Mouse (Mus musculus) intestine, embryonic 14.5 days (tissue): ENCODE results near the gene Rgs6. TPM values are rescaled to one million over a fixed set of nuclear protein-coding genes. Genes with fewer than 3 reads are reported as not detected.
A peak's percentile ranks its signal among the peaks of the same experiment; 100 is the strongest.

ENCODE experiments used
- ATAC-seq: fragments of 200-750 bp; cut with Nextera tagmentation; replicated peaks from 2 replicates; pipeline ENCODE4 v1.8.0; 2017; ENCODE audit warnings: low read depth, moderate number of reproducible peaks, moderate TSS enrichment, moderate library complexity; ENCODE audit not compliant: low FRiP score, low TSS enrichment
- DNase-seq: peaks from one replicate; pipeline ENCODE4 v3.0.0-alpha.2; 2018; ENCODE audit warnings: low spot score
- H3K27ac ChIP-seq: fragments of 300-500 bp; sonication (generic); 2 replicates; pipeline ENCODE4 v1.5.1; 2014; ENCODE audit warnings: low read depth, mild to moderate bottlenecking, control low read depth
- H3K27me3 ChIP-seq: fragments of 300-500 bp; sonication (generic); replicated peaks from 2 replicates; pipeline ENCODE4 v1.6.1; 2014; ENCODE audit warnings: low read length, control low read depth; ENCODE audit not compliant: control insufficient read depth, insufficient read depth
- H3K36me3 ChIP-seq: fragments of 300-500 bp; sonication (generic); 2 replicates; pipeline ENCODE4 v1.6.1; 2014; ENCODE audit warnings: low read length, control low read depth; ENCODE audit not compliant: control insufficient read depth, insufficient read depth
- H3K4me1 ChIP-seq: fragments of 300-500 bp; sonication (generic); replicated peaks from 2 replicates; pipeline ENCODE4 v1.6.1; 2014; ENCODE audit warnings: low read length, control low read depth, mixed read lengths; ENCODE audit not compliant: control insufficient read depth, insufficient read depth
- H3K4me2 ChIP-seq: fragments of 300-500 bp; sonication (generic); 2 replicates; pipeline ENCODE4 v1.6.1; 2014; ENCODE audit warnings: low read length
- H3K4me3 ChIP-seq: fragments of 300-500 bp; sonication (generic); 2 replicates; pipeline ENCODE4 v1.5.1; 2014; ENCODE audit warnings: low read depth, low read length, control low read depth, mixed read lengths
- H3K9ac ChIP-seq: fragments of 300-500 bp; sonication (generic); 2 replicates; pipeline ENCODE4 v1.6.1; 2014; ENCODE audit warnings: mild to moderate bottlenecking, low read length
- H3K9me3 ChIP-seq: fragments of 300-500 bp; sonication (generic); 2 replicates; pipeline ENCODE4 v1.6.1; 2016; ENCODE audit warnings: low read length, control low read depth; ENCODE audit not compliant: control insufficient read depth
- WGBS: fragments of 180-500 bp; shearing (Covaris S2); extraction: QIAGEN DNeasy Blood & Tissue Kit; methylation state at CpG from one replicate; pipeline ENCODE4 v1.1.7; 2014; 5-methylcytosine and 5-hydroxymethylcytosine counted together
- polyA plus RNA-seq: library from polyadenylated mRNA; unstranded; fragments of >200 nt; fragmentation: Nextera tagmentation; extraction: Ambion mirVana; gene quantifications from 2 replicates; pipeline ENCODE4 v1.2.1, GENCODE M21; 2014

Rgs6 gene
- polyA plus RNA-seq, 1 experiment from 2014 or later, result 1.9 TPM

DNA sequence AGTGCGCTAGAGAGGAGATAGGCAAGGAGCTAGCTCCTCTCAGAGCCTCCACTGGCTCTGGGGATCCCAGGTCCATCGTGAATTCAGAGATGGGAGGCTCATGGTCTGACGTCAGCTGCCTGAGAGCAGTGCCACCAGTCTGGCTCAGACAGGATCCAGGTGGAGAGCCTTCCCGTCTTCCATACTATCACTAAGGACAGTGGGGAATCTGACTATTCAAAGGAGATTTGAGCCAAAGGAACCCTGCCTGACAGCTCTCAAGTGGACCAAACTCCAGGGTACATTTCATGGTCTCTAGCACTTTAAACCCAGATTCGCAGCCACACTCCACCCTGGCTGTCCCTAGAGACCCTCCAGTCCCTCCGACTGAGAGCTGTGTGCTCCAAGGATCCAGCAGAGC is 618.8 kb downstream of the Rgs6 start:
- ATAC-seq, result no peak
- 58% methylated on average over 6 of the region's 6 CpGs for WGBS

DNA sequence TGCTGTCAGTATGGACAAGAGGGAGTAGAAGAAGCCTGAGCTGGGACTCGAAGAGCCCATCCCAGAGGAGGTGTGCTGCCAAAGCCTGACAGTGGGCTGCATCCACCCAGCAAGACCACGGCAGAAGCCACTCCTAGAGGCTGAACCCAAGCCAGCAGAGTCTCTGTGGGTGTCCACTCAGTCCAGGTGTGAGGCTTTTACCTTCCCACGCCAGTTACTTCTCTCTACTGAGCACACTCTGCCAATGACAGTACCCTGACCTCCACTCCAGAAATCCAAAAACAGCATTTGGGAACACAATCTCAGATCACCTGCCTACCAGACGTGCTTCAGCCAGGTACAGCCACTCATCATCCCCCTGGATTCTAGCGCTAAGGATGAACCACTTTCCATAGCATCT is 619.4 kb downstream of the Rgs6 start:
- Histone ChIP-seq H3K27me3 (no peaks in the 10 kb centered on the region), H3K4me2 (no peak overlapping the region), H3K4me3 (no peak overlapping the region), H3K9ac (no peak overlapping the region), H3K4me1 (peaks cover 15% of the 10 kb centered on the region; the same call in 1 of the 2 replicates), H3K36me3 (no peaks in the 10 kb centered on the region), H3K9me3 (no peaks in the 10 kb centered on the region), H3K27ac (no peak overlapping the region)
- WGBS, result 68% methylated on average over 5 of the region's 5 CpGs
- DNase-seq (no peak), ATAC-seq (no peak)

More for the DNA sequence above, 618.8 kb downstream of the Rgs6 start:
- Histone ChIP-seq H3K36me3 (no peaks in the 10 kb centered on the region), H3K9me3 (no peaks in the 10 kb centered on the region), H3K4me2 (no peak overlapping the region), H3K27ac (no peak overlapping the region), H3K27me3 (no peaks in the 10 kb centered on the region), H3K4me3 (no peak overlapping the region), H3K4me1 (peaks cover 15% of the 10 kb centered on the region; the same call in 1 of the 2 replicates), H3K9ac (no peak overlapping the region)
- DNase-seq, result no peak

DNA sequence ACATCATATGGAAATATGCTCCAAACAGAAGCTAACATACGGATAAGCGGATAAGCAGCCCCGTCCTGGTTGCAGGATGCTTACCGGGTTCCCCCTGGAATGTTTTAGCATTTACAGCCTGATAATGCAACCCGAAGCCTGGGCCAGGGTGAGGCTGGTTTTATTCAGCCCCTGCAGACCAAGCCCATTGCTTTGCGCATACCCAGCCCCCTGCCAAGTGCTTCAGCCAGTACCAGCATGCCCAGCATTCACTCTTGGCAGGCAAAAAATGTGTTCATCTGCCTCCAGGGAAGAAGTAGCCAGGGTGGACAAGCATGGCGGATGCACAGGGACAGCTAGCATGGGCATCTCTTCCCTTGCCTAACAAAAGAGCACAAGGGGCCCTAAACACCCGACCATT is 619.9 kb downstream of the Rgs6 start:
- Histone ChIP-seq H3K27me3 (no peaks in the 10 kb centered on the region), H3K4me2 (no peak overlapping the region), H3K9me3 (no peaks in the 10 kb centered on the region), H3K36me3 (no peaks in the 10 kb centered on the region), H3K4me3 (no peak overlapping the region), H3K27ac (no peak overlapping the region), H3K4me1 (peaks cover 15% of the 10 kb centered on the region; the same call in 1 of the 2 replicates), H3K9ac (no peak overlapping the region)
- DNase-seq (no peak), ATAC-seq (no peak)
- 65% methylated on average over 8 of the region's 8 CpGs for WGBS

DNA sequence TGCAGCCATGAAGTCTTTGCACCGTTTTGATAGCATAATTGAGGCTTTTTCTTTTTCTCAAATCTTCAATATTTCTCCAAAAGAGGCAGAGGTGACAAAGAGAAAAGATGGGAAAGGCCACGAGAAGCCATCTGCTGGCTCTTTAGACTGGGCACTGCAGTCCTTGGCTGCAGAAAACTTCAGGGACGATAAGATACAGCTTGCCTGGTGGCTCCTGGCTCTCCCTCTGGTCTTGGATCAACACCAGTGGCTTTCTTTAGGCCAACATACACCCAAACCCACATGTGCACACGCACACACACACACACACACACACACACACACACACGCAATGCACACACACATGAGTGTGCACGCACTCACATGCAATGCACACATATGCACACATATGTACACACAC is 620.7 kb downstream of the Rgs6 start:
- no peak for ATAC-seq
- Histone ChIP-seq H3K9ac (no peak overlapping the region), H3K27me3 (no peaks in the 10 kb centered on the region), H3K4me1 (peaks cover 15% of the 10 kb centered on the region; the same call in 1 of the 2 replicates), H3K36me3 (no peaks in the 10 kb centered on the region), H3K27ac (no peak overlapping the region), H3K4me3 (no peak overlapping the region), H3K9me3 (no peaks in the 10 kb centered on the region), H3K4me2 (no peak overlapping the region)
- no peak for DNase-seq
- WGBS, result 66% methylated on average over 6 of the region's 6 CpGs

DNA sequence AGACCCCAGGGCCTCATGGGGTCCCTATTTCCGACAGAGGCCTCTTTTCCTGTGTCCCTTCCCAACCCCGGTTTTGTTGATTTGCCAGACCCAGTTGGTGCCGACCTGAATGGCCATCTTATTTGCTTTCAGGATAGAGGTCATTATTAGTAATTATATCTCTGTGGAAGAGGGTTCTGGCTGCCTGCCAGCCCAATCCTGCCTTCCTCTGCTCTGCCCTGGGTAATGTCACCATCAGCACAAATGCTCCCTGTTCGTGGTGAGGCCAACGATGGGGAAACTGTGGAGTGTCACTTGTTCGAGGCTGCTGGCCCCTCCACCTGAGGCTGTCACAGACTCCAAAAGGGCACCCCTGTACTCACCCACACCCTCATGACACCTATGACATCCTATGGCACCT is 621.4 kb downstream of the Rgs6 start:
- no peaks in the 10 kb centered on the region for H3K9me3 ChIP-seq
- peaks cover 18% of the 10 kb centered on the region; the same call in 1 of the 2 replicates for H3K4me1 ChIP-seq
- H3K4me3 ChIP-seq, result no peak overlapping the region
- H3K4me2 ChIP-seq, result no peak overlapping the region
- no peaks in the 10 kb centered on the region for H3K27me3 ChIP-seq
- peak; percentile 62 for DNase-seq
- no peak overlapping the region; the same call in 1 of the 2 replicates for H3K27ac ChIP-seq
- WGBS, result 16% methylated on average over 6 of the region's 6 CpGs
- H3K36me3 ChIP-seq, result no peaks in the 10 kb centered on the region
- H3K9ac ChIP-seq, result no peak overlapping the region
- 0 out of 2 replicates have a peak, but pooled peaks have one; percentile 11 for ATAC-seq

DNA sequence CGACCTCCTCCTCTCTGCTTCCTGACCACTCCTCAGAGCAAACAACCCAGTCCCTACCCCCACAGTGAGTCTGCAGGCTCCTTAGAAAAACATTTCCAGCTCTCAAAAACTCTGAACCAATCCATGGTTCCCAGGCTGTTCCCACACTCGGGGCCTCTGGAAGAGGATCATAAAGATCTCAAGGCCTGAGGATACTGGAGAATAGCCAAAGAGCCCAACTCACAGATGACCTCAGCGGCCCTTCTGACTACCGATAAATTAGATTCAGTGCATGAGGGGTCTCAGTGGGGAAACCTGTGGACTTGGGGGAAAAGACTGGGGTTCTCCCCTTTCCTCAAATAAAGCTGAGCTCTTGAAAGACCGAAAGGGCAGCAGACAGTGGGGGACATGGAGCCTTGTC is 622.2 kb downstream of the Rgs6 start:
- 43% methylated on average over 5 of the region's 5 CpGs for WGBS
- H3K36me3 ChIP-seq, result no peaks in the 10 kb centered on the region
- H3K4me2 ChIP-seq, result no peak overlapping the region
- no peak for ATAC-seq
- peaks cover 18% of the 10 kb centered on the region; the same call in 1 of the 2 replicates for H3K4me1 ChIP-seq
- DNase-seq, result no peak
- H3K4me3 ChIP-seq, result no peak overlapping the region
- no peaks in the 10 kb centered on the region for H3K9me3 ChIP-seq
- H3K9ac ChIP-seq, result no peak overlapping the region
- H3K27ac ChIP-seq, result peak overlapping the region; percentile 11; the same call in 1 of the 2 replicates
- no peaks in the 10 kb centered on the region for H3K27me3 ChIP-seq

DNA sequence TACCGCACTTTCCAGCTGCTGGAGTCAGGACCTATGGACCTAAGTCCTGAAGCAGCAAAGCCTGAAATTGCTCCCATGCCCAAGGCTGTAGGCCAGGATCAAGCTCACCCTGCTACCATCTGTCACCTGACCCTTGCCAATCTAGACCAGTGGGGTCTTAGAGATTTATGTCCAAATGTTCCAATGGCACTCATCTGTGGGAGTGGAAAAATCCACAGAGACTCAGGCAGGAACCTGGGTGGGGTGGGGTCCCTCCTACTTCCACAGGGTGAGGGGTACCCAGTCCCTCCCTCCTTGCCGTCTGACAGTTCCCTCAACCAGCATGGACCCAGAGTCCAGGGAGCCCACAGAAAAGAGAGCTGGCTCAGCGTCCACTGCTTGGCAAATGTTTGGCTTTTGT is 622.6 kb downstream of the Rgs6 start:
- Histone ChIP-seq H3K27me3 (no peaks in the 10 kb centered on the region), H3K9me3 (no peaks in the 10 kb centered on the region), H3K36me3 (no peaks in the 10 kb centered on the region), H3K4me2 (no peak overlapping the region), H3K4me1 (peaks cover 18% of the 10 kb centered on the region; the same call in 1 of the 2 replicates), H3K27ac (no peak overlapping the region), H3K9ac (no peak overlapping the region), H3K4me3 (no peak overlapping the region)
- ATAC-seq (no peak), DNase-seq (no peak)
- WGBS, result 73% methylated on average over 3 of the region's 3 CpGs

DNA sequence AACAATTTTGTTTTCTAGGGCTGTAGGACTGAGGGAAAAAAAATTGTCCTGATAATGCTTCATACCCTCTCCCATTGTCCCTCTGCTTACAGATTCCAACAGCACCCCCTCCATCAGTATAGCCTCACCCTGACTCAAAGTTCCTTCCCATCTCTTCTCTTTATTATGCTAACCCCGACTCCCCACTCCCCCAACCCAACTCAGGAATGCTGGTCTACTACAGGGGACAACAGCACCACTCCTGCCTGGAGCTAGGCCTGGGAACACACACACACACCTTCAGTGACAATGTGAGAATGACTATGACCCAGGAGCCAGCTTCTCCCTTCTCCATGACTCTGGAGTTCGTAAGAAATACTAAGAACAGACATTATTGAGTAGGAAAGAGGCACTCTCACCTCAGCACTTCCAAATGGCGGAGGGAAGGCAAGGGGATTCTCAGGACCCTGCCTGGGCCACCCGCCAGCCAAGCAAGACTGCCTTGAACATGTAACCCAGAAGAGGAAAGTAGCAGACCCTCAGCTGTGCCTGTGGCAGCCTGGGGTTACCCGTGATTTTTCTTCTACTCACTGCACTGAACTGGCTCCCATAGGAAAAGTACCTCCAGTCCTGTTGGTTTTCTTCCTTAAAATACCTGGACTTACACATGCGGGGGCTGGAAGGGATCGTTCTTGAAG is 623.2 kb downstream of the Rgs6 start:
- H3K4me2 ChIP-seq, result no peak overlapping the region
- H3K9ac ChIP-seq, result no peak overlapping the region
- no peaks in the 10 kb centered on the region for H3K9me3 ChIP-seq
- no peak overlapping the region for H3K4me3 ChIP-seq
- ATAC-seq (no peak), DNase-seq (no peak)
- H3K36me3 ChIP-seq, result no peaks in the 10 kb centered on the region
- H3K4me1 ChIP-seq, result peaks cover 18% of the 10 kb centered on the region; the same call in 1 of the 2 replicates
- no peaks in the 10 kb centered on the region for H3K27me3 ChIP-seq
- no peak overlapping the region for H3K27ac ChIP-seq
- WGBS, result 74% methylated on average over 7 of the region's 7 CpGs
